51 mouse cellular contexts compared by ENCODE assay signal in the genomic region with DNA sequence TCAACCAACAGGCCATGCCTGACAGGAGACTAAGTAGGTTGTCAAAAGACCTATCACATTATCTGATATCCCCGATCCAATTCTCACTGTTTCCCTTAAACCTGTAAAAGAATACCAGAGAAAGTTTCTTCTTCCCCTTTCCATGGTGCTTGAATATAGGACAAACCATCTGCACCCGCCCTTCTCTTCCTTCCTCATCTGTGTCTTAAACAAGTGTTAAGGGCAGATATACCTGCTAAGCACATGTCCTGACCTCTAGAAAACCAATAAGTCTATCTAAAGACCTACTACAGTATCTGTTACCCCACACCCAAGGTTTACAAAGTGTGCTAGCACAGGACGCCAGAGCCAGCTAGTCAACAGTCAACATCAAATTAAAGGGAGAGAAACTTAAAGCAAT. TPM values are rescaled to one million over a fixed set of nuclear protein-coding genes. Genes with fewer than 3 reads are reported as not detected.
"Had no signal": no experiment of that assay in that cellular context is flagged by ENCODE, and none has a peak within 500 bp of the region (broad histone marks: within the 10 kb centered on the region; RNA-seq: fewer than 3 reads in every experiment).

No protein-coding gene starts in this region.

- H3K4me2 ChIP-seq: heart, embryonic 11.5 days; heart, embryonic 12.5 days; heart, embryonic 13.5 days; heart, embryonic 15.5 days; hindbrain, embryonic 12.5 days; hindbrain, embryonic 13.5 days; hindbrain, embryonic 14.5 days; hindbrain, embryonic 15.5 days; intestine, embryonic 15.5 days; kidney, embryonic 15.5 days had no signal

- H3K4me1 ChIP-seq: heart, embryonic 10.5 days; heart, embryonic 12.5 days; heart, embryonic 13.5 days; heart, embryonic 15.5 days; hindbrain, embryonic 12.5 days; hindbrain, embryonic 13.5 days; hindbrain, embryonic 15.5 days; intestine, embryonic 15.5 days; kidney, embryonic 15.5 days had no signal

- H3K9me3 ChIP-seq: heart, embryonic 10.5 days; heart, embryonic 12.5 days; heart, embryonic 13.5 days; heart, embryonic 15.5 days; hindbrain, embryonic 10.5 days; hindbrain, embryonic 12.5 days; hindbrain, embryonic 13.5 days; hindbrain, embryonic 15.5 days; intestine, embryonic 15.5 days; kidney, embryonic 15.5 days had no signal

- H3K9ac ChIP-seq: heart, embryonic 12.5 days; heart, embryonic 13.5 days; heart, embryonic 15.5 days; hindbrain, embryonic 12.5 days; hindbrain, embryonic 13.5 days; hindbrain, embryonic 14.5 days; hindbrain, embryonic 15.5 days; intestine, embryonic 15.5 days; kidney, embryonic 15.5 days had no signal

- H3K27ac ChIP-seq: heart, embryonic 10.5 days; heart, embryonic 13.5 days; heart, embryonic 15.5 days; hindbrain, embryonic 10.5 days; hindbrain, embryonic 12.5 days; hindbrain, embryonic 13.5 days; hindbrain, embryonic 14.5 days; hindbrain, embryonic 15.5 days; intestine, embryonic 15.5 days; kidney, embryonic 15.5 days; kidney, postnatal 0 days; layer of hippocampus, adult 2 months; left cerebral cortex, adult 2 months had no signal

- H3K4me3 ChIP-seq: heart, embryonic 10.5 days; heart, embryonic 12.5 days; heart, embryonic 13.5 days; heart, embryonic 15.5 days; hindbrain, embryonic 10.5 days; hindbrain, embryonic 12.5 days; hindbrain, embryonic 13.5 days; hindbrain, embryonic 15.5 days; intestine, embryonic 15.5 days; kidney, embryonic 15.5 days; layer of hippocampus, adult 2 months; left cerebral cortex, adult 2 months had no signal

- DNase-seq: heart, postnatal 10 days; heart, postnatal 14 days; heart, postnatal 36 days; heart, postnatal 4 days; kidney, adult 11 months; kidney, adult 18-20 months; kidney, adult 2 months; kidney, adult 8-10 months; kidney, adult 9 months; kidney, postnatal 10 days; kidney, postnatal 14 days; kidney, postnatal 25 days; kidney, postnatal 36 days; kidney, postnatal 4 days; layer of hippocampus, adult 9-11 months; layer of hippocampus, postnatal 36 days had no signal

- H3K36me3 ChIP-seq: heart, embryonic 10.5 days; heart, embryonic 12.5 days; heart, embryonic 13.5 days; heart, embryonic 15.5 days; hindbrain, embryonic 10.5 days; hindbrain, embryonic 12.5 days; hindbrain, embryonic 13.5 days; hindbrain, embryonic 15.5 days; intestine, embryonic 15.5 days; kidney, embryonic 15.5 days had no signal

- ATAC-seq: hindbrain, embryonic 16.5 days; inflammation-experienced regulatory T-cells, adult 6 months; intestine, embryonic 15.5 days; intestine, embryonic 16.5 days; intestine, postnatal 0 days had no signal

- H3K27me3 ChIP-seq: heart, embryonic 12.5 days; heart, embryonic 13.5 days; heart, embryonic 15.5 days; hindbrain, embryonic 12.5 days; hindbrain, embryonic 13.5 days; hindbrain, embryonic 15.5 days; intestine, embryonic 15.5 days; kidney, embryonic 15.5 days had no signal

RNA-seq across cellular contexts. Expression of a gene that starts 26.4 kb away (rescaled TPM):
- total RNA-seq: heart, postnatal 10 days; heart, postnatal 14 days; heart, postnatal 25 days; heart, postnatal 36 days; heart, postnatal 4 days; hematopoietic stem cell, adult 5-6 weeks; layer of hippocampus, adult 18-20 months; layer of hippocampus, adult 2 months; layer of hippocampus, adult 8-10 months; layer of hippocampus, postnatal 10 days; layer of hippocampus, postnatal 14 days; layer of hippocampus, postnatal 25 days; layer of hippocampus, postnatal 36 days; left cerebral cortex, adult 18-20 months; left cerebral cortex, adult 2 months had no signal
- polyA plus RNA-seq: heart, embryonic 10.5 days; heart, embryonic 11.5 days; heart, embryonic 12.5 days; heart, embryonic 13.5 days; heart, embryonic 14.5 days; heart, embryonic 15.5 days; heart, embryonic 16.5 days; heart, postnatal 0 days; hindbrain, embryonic 10.5 days; hindbrain, embryonic 11.5 days; hindbrain, embryonic 12.5 days; hindbrain, embryonic 13.5 days; hindbrain, embryonic 14.5 days; hindbrain, embryonic 15.5 days; hindbrain, embryonic 16.5 days; inflammation-experienced regulatory T-cells, adult 6 months; intestine, embryonic 14.5 days; intestine, embryonic 15.5 days; intestine, embryonic 16.5 days; intestine, postnatal 0 days; kidney, adult 2 months; kidney, embryonic 14.5 days; kidney, embryonic 15.5 days; kidney, embryonic 16.5 days; kidney, postnatal 0 days; large intestine, adult 2 months had no signal

RNA-seq across cellular contexts. Expression of a gene that starts 26.5 kb away (rescaled TPM):
- total RNA-seq: heart, postnatal 10 days; heart, postnatal 14 days; heart, postnatal 25 days; heart, postnatal 36 days; heart, postnatal 4 days; hematopoietic stem cell, adult 5-6 weeks; layer of hippocampus, adult 18-20 months; layer of hippocampus, adult 2 months; layer of hippocampus, adult 8-10 months; layer of hippocampus, postnatal 10 days; layer of hippocampus, postnatal 14 days; layer of hippocampus, postnatal 25 days; layer of hippocampus, postnatal 36 days; left cerebral cortex, adult 18-20 months; left cerebral cortex, adult 2 months had no signal
- polyA plus RNA-seq: heart, embryonic 10.5 days; heart, embryonic 11.5 days; heart, embryonic 12.5 days; heart, embryonic 13.5 days; heart, embryonic 14.5 days; heart, embryonic 15.5 days; heart, embryonic 16.5 days; heart, postnatal 0 days; hindbrain, embryonic 10.5 days; hindbrain, embryonic 11.5 days; hindbrain, embryonic 12.5 days; hindbrain, embryonic 13.5 days; hindbrain, embryonic 14.5 days; hindbrain, embryonic 15.5 days; hindbrain, embryonic 16.5 days; inflammation-experienced regulatory T-cells, adult 6 months; intestine, embryonic 14.5 days; intestine, embryonic 15.5 days; intestine, embryonic 16.5 days; intestine, postnatal 0 days; kidney, adult 2 months; kidney, embryonic 14.5 days; kidney, embryonic 15.5 days; kidney, embryonic 16.5 days; kidney, postnatal 0 days; large intestine, adult 2 months had no signal

RNA-seq across cellular contexts. Expression of a gene that starts 41.1 kb away (rescaled TPM):
- total RNA-seq: heart, postnatal 10 days; heart, postnatal 14 days; heart, postnatal 25 days; heart, postnatal 36 days; heart, postnatal 4 days; hematopoietic stem cell, adult 5-6 weeks; layer of hippocampus, adult 18-20 months; layer of hippocampus, adult 2 months; layer of hippocampus, adult 8-10 months; layer of hippocampus, postnatal 10 days; layer of hippocampus, postnatal 14 days; layer of hippocampus, postnatal 25 days; layer of hippocampus, postnatal 36 days; left cerebral cortex, adult 18-20 months; left cerebral cortex, adult 2 months had no signal
- polyA plus RNA-seq: heart, embryonic 10.5 days; heart, embryonic 11.5 days; heart, embryonic 12.5 days; heart, embryonic 13.5 days; heart, embryonic 14.5 days; heart, embryonic 15.5 days; heart, embryonic 16.5 days; heart, postnatal 0 days; hindbrain, embryonic 10.5 days; hindbrain, embryonic 11.5 days; hindbrain, embryonic 12.5 days; hindbrain, embryonic 13.5 days; hindbrain, embryonic 14.5 days; hindbrain, embryonic 15.5 days; hindbrain, embryonic 16.5 days; inflammation-experienced regulatory T-cells, adult 6 months; intestine, embryonic 14.5 days; intestine, embryonic 15.5 days; intestine, embryonic 16.5 days; intestine, postnatal 0 days; kidney, adult 2 months; kidney, embryonic 14.5 days; kidney, embryonic 15.5 days; kidney, embryonic 16.5 days; kidney, postnatal 0 days; large intestine, adult 2 months had no signal

RNA-seq across cellular contexts. Expression of a gene that starts 46.5 kb away (rescaled TPM):
- total RNA-seq: heart, postnatal 10 days; heart, postnatal 14 days; heart, postnatal 25 days; heart, postnatal 36 days; heart, postnatal 4 days; hematopoietic stem cell, adult 5-6 weeks; layer of hippocampus, adult 18-20 months; layer of hippocampus, adult 2 months; layer of hippocampus, adult 8-10 months; layer of hippocampus, postnatal 10 days; layer of hippocampus, postnatal 14 days; layer of hippocampus, postnatal 25 days; layer of hippocampus, postnatal 36 days; left cerebral cortex, adult 18-20 months; left cerebral cortex, adult 2 months had no signal
- polyA plus RNA-seq: heart, embryonic 10.5 days; heart, embryonic 11.5 days; heart, embryonic 12.5 days; heart, embryonic 13.5 days; heart, embryonic 14.5 days; heart, embryonic 15.5 days; heart, embryonic 16.5 days; heart, postnatal 0 days; hindbrain, embryonic 10.5 days; hindbrain, embryonic 11.5 days; hindbrain, embryonic 12.5 days; hindbrain, embryonic 13.5 days; hindbrain, embryonic 14.5 days; hindbrain, embryonic 15.5 days; hindbrain, embryonic 16.5 days; inflammation-experienced regulatory T-cells, adult 6 months; intestine, embryonic 14.5 days; intestine, embryonic 15.5 days; intestine, embryonic 16.5 days; intestine, postnatal 0 days; kidney, adult 2 months; kidney, embryonic 14.5 days; kidney, embryonic 15.5 days; kidney, embryonic 16.5 days; kidney, postnatal 0 days; large intestine, adult 2 months had no signal
